Mouse (Mus musculus): ENCODE results near the gene Mindy4b-ps.
"Not testable (repeated sequence)": the region's sequence is repeated elsewhere in the genome, so short reads cannot be mapped to it uniquely, and the experiment has no call there.

The Mindy4b-ps gene

DNA sequence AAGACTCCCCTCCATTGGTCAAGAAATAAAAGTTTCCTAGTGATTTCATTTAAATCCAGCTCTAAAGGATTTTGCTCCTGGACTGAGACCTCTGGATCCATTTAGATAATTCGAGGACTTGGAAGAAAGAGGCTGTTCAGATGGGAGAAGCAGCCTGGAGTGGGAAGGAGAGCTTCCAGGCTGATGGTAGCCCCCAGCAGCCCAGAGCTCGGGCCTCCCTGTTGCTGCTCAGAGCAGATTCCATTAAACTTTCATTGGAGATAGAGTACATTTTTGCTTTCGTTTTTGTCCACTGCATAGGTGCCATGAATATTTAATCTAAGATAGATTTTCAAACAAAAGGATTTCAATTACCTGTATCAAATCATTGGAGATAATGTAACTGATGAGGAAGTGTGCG, at the start of gene Mindy4b-ps:
TSS of gene Mindy4b-ps (minus strand) at position 101 of the 400 bp plus-strand sequence.
- DNase-seq (ENCODE audit: low read depth), result no peak

DNA sequence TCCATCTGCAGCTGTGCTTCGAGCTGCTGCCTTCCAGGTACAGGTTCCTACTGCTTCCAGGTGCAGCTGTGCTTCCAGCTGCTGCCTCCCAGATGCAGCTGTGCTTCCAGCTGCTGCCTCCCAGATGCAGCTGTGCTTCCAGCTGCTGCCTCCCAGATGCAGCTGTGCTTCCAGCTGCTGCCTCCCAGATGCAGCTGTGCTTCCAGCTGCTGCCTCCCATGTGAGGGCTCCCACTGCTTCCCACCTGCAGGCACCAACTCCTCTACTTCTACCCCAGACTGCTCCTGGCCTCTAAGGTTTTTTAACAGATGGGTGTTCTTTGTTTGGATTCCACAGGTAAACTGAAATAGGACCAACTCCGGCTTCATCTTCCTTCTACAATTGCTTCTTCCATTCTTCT, 49.8 kb upstream of the Mindy4b-ps start:
- not testable (repeated sequence) for DNase-seq (ENCODE audit: low read depth)

DNA sequence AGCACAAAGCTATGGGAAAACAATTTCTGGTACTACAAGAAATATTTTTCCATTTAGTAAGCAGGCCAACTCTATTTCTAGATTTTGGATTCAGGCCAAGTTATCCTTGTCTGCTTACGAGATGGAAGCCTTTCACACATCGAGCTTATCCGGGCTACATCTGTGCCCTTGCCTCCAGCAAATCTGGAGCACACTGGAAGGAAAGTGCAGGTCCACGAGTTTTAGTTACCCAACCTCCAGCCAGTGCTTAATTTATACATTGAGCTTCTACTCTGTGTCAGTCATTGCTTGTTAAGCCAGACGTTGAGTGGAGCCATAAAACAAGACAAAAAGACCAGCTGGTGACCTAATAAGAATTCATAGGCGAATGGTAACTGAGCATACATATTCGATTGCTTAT, 43.6 kb upstream of the Mindy4b-ps start:
- no peak for DNase-seq (ENCODE audit: low read depth)

DNA sequence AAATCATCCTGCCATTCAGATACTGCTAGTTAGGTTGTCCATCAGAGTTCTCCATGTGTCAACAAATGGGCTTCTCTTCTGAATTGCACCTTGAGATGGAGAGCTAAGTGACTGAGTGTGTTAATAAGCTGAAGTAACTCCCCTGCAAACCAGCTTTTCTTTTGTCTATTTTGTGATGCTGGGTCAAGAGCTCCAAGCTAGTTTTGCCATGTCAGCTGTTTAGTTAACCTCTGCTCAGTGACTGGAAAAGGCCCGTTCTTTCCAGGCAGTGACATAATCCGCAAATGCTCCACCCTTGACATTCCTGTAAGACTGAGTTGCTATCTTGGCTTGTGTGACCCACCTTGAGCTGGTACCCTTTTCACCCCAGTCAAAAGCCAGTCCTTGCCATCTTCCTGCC, 40.9 kb upstream of the Mindy4b-ps start:
- no peak for DNase-seq (ENCODE audit: low read depth)

DNA sequence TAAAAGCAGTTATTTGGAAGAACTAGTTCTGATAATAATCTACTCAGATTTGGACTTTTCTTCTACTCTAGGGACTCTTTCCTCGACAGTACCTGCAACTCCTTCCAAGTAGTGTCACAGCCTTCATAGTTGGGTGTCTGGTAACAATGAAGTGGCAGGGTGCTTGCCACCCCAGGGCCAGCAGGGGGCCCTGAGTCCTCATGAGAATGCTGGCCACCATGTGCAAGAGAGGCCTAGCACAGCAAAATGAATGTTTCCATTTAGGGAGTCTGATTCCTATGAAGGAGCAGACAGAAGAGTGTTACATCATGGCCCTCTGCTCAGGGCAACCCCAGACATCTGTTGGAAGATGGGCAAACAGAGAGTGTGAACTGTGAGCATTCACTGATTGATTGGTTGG, 21.3 kb upstream of the Mindy4b-ps start:
- DNase-seq (ENCODE audit: low read depth), result no peak

DNA sequence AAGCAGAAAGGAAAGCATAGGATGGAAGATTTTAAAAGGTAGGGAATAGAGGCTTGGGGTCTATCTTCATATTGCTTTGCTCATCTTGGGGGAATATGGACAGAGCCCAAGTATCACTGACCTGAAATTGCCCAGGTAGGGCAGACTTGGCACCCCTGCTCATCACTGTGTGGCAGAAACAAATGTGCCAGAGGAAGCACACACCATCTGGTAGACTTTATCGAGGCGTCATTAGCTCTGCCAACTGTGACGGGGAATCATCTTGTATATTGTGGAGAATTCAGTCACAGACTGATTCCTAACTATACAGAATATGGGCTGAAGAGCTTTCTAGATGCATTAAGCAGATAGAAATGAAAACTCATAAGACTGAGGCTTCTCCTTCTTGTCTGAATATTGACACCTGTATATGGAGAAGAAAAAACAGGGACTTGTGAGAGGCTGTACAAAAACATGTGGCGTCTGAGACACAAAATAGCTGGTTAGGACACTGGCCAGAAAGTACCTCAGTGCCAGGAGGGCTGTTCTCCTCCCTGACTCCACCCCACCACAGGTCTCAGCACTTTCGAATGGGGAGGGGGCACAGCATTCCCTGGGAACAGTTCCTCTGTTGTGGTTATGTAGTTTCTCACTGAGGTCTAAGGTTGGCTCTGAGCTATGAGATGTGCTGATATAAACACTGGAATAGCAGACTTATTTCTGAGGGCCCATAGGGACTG, 11.5 kb upstream of the Mindy4b-ps start:
- no peak for DNase-seq (ENCODE audit: low read depth)

DNA sequence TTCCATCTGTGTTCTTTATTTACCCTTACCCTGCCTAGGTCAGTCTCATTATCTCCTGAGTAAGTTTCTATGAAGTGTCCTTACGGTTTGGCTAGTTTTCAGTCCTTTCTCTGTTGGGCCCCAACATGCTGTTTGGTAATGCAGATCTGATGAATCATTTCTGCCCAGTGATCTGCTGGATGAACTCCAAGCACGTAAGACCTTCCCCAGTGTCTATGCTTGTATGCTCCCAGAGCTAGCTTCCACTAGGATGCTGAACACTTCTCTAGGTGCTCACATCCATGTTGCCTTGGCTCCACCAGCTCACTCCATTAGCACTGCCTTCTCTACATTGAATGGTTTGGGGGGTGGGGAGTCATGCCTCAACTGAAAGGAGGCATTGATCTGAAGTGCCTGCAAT, 10.8 kb upstream of the Mindy4b-ps start:
- DNase-seq (ENCODE audit: low read depth), result no peak

DNA sequence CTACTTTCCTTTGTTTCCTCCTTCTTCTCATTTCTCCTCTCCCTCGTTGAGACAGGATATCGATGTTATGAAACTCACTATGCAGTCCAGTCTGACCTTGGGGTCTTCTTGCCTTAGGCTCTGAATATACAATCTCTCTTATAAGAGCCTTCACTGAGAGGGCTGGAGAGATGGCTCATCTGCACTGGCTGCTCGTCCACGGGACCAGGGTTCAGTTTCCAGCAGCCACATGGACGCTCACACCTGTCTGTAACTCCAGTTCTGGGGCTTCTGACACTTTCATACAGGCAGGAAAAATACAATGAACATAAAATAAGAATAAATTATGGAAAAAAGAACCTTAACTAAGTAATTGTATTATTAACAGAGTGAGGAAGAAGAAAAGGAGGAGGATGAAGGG, 9.5 kb upstream of the Mindy4b-ps start:
- no peak for DNase-seq (ENCODE audit: low read depth)

DNA sequence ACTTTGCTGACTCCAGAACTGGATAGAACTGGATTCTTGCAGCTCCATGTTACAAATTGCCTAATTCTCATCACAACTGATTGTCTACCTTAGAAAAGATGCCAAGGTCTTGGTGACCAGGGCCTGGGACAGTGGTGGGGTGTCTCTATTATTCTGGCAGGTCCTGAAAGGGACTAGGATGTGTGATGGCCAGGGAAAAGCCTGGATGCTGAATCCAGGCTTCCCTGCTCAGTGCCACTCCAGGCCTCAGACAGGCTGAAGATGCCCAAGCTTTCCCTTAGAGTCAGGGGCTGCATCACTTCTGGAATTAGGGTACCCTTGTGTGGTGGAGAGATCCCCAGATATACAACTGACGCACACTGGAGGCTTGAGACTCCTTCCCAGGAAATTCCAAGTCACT, 7.8 kb upstream of the Mindy4b-ps start:
- DNase-seq (ENCODE audit: low read depth), result no peak

DNA sequence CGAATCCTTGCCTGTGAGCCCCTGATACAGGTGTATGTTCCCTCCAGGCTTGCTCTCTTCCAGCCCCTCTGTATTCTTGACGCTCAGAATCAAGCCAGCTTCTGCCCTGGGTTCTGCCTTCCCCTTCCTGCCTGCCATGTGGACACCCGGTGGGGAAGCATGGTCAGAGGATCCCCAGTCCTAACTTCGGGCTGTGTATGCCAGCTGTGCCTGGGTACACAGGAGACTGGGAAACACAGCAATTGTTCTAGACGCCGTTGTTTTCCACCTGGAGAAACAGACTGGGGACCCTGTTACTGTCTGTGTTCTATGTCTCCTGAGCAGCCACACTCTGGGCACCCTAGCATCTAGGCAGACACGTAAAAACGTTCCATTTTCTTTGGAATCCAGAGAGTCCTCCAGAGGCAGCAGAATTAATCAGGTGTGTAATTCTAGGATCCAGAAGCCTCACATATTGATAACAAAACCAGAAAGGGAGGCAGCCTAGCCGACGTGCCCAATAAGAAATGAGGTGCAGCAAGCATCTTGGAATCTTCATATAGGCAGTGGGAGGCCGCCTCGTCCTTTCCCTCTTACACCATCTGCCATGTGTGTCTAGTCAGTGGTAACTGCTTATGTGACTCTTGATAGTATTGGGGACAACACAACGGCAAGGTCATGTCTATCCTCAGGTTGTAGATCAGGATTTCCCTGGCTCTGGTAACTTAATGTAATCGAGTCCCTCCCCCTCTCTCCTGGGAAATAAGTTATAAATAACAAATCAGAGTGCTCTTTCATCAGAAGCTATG, 6.4 kb upstream of the Mindy4b-ps start:
- no peak for DNase-seq (ENCODE audit: low read depth)

DNA sequence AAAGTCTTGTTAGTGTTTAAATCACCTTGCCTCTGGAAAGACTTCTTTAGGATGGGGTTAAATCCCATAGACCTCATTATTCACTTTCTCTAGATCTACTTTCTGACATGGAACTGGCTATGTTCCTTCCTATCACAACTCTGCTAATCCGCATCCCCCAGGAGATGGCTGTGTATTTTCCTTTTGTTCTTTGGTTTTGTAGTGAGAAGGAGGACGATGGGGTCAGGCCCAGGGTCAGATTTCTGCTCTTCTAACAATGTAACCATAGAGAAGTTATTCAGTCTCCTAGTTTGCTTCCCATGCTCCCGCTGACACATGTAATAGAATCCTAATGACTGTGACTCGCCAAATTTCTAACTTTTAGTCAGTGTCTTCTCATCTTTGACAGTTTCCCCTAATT, 4.2 kb upstream of the Mindy4b-ps start:
- no peak for DNase-seq (ENCODE audit: low read depth)

DNA sequence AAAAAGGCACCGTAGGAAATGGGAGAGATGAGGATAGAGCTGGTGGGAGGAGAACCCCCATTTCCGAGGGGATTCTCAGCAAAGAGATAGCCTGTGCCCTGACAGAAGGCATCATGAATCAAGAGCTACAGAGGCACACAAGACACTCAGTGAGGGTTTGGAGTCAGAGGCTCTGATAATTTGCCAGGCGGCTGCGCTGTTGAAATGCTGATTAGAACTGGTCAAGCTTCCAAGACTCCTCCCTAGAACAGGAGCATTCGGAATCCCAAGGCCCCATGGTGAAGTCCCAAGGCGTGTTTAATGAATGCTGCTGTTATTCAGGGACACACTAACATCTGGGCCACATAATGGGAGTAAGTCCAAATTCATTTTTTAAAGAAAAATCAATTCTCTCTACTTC, 4.8 kb downstream of the Mindy4b-ps start:
- DNase-seq (ENCODE audit: low read depth), result no peak

DNA sequence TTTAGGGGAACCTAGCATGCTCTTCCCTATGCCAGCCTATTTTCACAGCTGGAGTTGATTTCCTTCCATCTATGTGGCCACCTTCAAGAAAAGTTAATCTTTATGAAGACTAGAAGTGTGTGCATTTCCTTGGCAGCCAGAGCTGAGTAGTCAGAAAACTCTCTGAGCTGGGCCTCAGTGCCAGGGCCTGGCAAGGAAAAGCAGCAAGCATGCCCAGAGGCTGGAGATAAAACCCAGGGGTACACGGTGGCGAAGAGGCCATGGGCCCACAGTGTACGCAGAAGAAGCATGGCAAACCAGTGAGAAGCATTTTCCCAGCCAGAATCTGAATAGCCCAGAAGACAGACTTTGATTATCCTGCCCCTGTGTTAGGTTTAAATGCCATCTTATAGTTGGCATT, 7.9 kb downstream of the Mindy4b-ps start:
- DNase-seq (ENCODE audit: low read depth), result no peak

DNA sequence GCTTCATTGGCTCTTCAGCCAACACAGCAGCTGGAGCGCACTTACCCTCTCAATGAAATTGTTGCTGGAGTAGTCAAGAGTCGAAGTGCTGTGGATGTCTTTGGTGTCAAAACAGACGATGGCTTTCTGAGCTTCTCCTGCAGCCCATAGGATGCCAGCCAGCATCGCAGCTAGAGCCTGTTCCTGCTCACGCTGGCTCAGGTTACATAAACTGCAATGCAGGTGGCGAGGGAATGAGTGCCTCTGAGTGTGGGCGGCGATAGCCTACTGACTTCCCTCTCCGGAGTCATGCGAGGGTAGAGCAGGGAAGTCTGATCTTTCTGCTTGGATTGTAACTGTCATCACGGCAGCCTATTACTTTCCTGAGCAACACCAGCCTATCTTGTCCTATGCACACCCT, 11.8 kb downstream of the Mindy4b-ps start:
- no peak for DNase-seq (ENCODE audit: low read depth)

DNA sequence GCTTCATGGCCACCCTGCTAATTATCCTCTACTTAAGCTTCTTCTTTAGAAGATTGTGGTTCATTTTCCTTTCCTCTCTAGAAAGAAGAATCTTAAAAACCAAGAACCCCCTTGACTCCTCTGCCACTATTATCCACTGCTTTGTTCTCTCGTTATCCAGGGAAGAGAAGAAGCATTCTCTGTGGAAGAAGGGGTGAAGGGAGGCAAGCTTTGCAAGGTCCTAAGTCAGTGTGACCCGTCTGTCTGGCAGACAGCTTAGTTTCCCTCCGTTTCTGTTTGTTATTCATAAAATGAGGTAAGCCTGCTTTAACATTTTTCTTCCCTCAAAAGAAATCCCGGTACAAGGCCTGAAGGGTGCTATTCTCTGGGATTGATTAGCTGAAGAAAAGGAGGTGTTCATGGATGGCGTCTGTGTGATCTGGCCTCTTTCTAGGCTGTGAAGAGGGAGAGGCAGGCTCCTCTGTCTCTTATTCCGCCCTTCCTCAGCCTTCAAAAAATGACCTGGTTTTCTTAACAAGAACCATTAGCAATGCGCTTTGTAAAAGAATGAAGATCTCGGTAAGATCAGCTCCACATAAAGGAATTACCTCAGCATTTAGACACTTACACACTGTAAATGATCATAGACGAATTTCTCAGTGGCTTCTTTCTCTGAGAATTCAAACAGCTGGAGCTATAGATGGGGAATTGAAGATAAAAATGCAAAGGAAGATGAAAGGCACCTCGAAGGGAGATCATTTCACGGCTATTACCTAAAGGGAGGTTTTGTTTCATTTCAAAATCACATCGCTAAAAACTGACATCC, 12.8 kb downstream of the Mindy4b-ps start:
- DNase-seq (ENCODE audit: low read depth), result no peak

DNA sequence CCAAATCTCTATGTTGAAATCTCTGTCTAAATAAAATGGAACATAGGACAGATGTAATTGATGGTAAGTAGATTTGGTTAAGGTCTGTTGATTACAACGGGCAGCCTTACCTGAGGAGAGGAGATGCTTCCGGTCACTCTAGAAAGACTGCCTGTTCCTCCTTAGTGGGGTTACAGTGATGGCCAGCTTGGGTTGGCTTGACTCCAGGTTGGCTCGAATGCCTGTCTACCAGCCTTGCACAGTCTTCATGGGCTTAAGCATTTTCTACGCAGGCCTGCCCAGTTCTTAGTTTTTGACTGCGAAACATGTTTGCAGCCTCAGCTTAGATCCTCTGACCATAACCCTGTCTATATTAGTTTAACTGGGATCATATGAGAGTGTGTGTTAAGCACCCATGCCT, 13.5 kb downstream of the Mindy4b-ps start:
- no peak for DNase-seq (ENCODE audit: low read depth)

DNA sequence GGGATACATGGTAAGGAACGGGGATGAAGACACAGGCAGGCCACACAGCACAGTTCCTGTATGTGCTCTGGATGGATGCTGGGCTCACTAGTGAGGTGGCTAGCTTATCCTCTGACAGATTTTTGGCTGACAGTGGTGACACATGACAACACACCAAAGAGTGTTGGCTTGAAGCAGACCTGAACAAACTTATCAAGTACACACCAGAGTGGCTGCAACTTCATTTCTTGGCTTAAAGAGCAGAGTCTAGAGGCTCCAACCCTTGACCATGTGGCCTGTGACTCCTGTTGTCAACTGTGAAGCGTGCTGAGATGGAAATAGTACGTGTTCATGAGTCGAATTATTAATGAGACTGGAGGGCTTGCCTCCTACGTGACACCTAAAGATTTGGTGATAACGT, 17.4 kb downstream of the Mindy4b-ps start:
- no peak for DNase-seq (ENCODE audit: low read depth)

DNA sequence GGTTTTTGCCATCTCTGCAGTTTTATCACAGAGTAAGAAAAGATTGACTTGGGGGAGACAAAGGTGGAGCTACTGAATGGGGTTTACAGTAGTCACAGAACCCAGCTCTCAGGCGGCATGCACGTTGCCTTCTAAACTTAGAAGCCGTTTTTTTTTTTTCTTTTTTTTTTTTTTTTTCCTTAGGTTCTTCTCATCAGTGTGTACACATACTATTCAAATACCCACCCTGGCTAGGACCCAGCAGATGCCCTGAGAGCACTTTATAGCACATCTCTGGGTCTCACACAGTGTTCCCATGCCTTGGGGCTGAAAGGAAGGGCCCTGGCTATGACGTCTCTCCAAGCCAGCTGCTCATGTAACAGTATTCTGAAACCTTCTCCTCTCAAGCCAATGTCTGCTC, 23.4 kb downstream of the Mindy4b-ps start:
- no peak for DNase-seq (ENCODE audit: low read depth)

DNA sequence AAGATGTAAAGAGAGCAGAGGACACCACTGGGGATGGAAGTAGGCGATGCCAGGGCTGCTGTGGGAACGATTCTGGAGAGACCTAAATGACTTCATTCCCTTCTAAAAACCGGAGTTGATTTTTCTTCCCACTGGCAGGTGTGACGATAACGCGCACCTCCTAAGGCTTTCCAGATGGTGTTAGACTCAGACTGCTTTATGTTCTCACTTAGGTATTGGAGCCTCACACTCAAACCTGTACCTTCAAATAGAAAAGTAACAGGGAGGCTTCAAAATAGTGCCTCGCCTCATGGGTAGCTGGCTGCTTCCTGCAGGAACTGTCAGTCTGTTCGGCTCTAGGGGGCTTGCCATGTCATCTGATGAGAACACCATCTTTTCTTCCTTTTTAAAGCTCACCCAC, 23.9 kb downstream of the Mindy4b-ps start:
- DNase-seq (ENCODE audit: low read depth), result no peak

DNA sequence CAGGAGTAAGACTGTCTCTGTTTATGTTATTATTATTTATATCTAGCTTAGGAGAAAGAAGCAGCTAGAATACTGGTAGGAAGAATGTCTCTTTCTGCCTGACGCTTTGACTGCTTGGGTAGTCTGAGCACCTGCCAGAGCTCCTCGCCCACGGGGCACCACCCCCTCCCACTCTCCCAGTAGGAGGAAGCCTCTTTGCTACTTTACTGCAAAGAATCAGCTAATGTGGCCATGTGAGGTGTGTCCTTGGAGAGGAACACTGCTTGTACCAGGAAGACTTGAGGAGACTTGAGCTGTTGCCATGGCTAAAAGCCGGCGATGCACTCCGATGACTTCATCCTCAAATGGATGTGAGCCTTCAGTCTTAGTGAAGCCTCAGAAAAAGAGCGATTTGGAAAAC, 32.6 kb downstream of the Mindy4b-ps start:
- no peak for DNase-seq (ENCODE audit: low read depth)

DNA sequence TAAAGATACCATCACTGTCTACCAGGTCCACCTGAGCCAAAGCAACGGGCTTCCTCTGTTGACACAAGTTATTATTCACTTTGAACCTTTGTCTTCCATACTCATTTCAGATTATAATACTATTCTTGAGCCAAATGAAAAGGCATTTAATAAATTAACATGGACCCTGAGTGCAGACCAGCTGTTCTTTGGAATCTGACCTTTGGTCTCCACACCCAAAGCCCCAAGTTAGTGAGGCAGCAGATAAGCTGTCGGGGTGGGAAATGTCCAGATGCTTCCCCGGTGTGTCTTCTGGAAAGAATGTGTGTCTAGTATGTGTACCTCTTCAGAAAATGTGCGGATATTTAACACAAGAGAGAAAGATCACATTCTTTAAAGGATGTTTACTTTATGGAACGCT, 33.1 kb downstream of the Mindy4b-ps start:
- DNase-seq (ENCODE audit: low read depth), result no peak

DNA sequence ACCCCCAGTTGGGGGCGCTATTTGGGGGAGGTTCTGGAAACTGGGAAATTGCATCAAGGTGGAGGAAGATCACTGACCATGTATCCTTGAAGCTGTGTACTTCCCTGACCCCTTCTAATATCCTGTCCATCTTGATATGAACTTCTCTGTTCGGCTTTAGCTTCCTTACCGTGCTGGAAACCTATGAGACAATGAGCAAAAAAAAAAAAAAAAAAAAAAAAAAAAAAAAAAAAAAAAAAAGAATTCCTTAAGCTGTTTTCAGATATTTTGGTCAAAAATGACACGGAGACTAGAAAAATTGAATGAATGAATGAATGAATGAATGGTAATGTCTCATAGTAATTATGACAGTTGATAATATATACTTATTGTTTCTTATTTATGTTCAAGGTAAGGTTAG, 35.6 kb downstream of the Mindy4b-ps start:
- DNase-seq (ENCODE audit: low read depth), result peak; percentile 16

DNA sequence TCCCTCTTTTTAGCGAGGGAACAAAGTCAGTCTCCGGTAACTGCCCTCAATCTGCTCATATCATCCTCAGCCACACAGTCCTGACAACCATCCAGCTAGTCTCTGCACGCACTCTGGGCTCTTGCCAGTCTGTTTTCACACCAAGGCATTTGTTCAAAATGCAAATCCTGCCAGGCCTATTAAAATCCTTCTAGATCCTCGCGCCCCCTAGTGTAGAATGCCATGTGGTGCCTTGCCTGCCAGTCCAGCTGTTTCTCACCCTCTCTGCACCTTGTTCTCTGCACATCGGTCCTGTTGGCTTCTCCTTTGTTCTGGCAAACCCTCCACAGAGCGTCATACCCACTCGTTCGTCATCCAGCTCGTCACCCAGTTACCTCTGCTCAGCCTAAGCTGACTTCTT, 36.2 kb downstream of the Mindy4b-ps start:
- DNase-seq (ENCODE audit: low read depth), result peak; percentile 45
